Mouse (Mus musculus) neural tube, embryonic 10.5 days (tissue): ENCODE measurements around the gene Tfap2d.

Experiments used
- DNase-seq: peaks from one replicate; pipeline ENCODE4 v3.0.0-alpha.2; 2017; ENCODE audit warnings: low spot score; ENCODE audit errors: extremely low spot score

The Tfap2d gene

GRCm38 (mm10) chr1:19102631-19103030 lies at the start of gene Tfap2d:
Gene Tfap2d, plus strand, starts transcription at chr1:19103022.
- no peak for DNase-seq

- DNase-seq: no peak
Measured at GRCm38 (mm10) chr1:19056300-19056699, 46.5 kb upstream of the Tfap2d start.

- DNase-seq: no peak
Measured at GRCm38 (mm10) chr1:19056861-19057260, 46.0 kb upstream of the Tfap2d start.

- no peak for DNase-seq
Measured at GRCm38 (mm10) chr1:19088078-19088477, 14.7 kb upstream of the Tfap2d start.

- DNase-seq: no peak
Measured at GRCm38 (mm10) chr1:19096921-19097320, 5.9 kb upstream of the Tfap2d start.

GRCm38 (mm10) chr1:19103316-19103715 lies 494 bp downstream of the Tfap2d start:
- no peak for DNase-seq

- no peak for DNase-seq
Measured at GRCm38 (mm10) chr1:19103776-19104142, 937 bp downstream of the Tfap2d start.

- DNase-seq: peak; percentile 55
Measured at GRCm38 (mm10) chr1:19104143-19104857, 1.5 kb downstream of the Tfap2d start.

- no peak for DNase-seq
Measured at GRCm38 (mm10) chr1:19106401-19106800, 3.6 kb downstream of the Tfap2d start.

GRCm38 (mm10) chr1:19106841-19107800 lies 4.3 kb downstream of the Tfap2d start:
- no peak for DNase-seq

- no peak for DNase-seq
Measured at GRCm38 (mm10) chr1:19107801-19108200, 5.0 kb downstream of the Tfap2d start.

GRCm38 (mm10) chr1:19109711-19110110 lies 6.9 kb downstream of the Tfap2d start:
- DNase-seq: peak; percentile 64

- no peak for DNase-seq
Measured at GRCm38 (mm10) chr1:19110211-19110610, 7.4 kb downstream of the Tfap2d start.

- no peak for DNase-seq
Measured at GRCm38 (mm10) chr1:19111020-19111419, 8.2 kb downstream of the Tfap2d start.

- DNase-seq: no peak
Measured at GRCm38 (mm10) chr1:19178742-19179397, 76.0 kb downstream of the Tfap2d start.

- peak; percentile 60 for DNase-seq
Measured at GRCm38 (mm10) chr1:19205649-19206048, 102.8 kb downstream of the Tfap2d start.

GRCm38 (mm10) chr1:19206194-19206593 lies 103.4 kb downstream of the Tfap2d start:
- DNase-seq: peak; percentile 17

- DNase-seq: peak; percentile 28
Measured at GRCm38 (mm10) chr1:19207611-19208010, 104.8 kb downstream of the Tfap2d start.

- DNase-seq: peak; percentile 63
Measured at GRCm38 (mm10) chr1:19208641-19209358, 106.0 kb downstream of the Tfap2d start, which contains the start of gene Tfap2b. Gene Tfap2b, plus strand, starts transcription at chr1:19208914.

- DNase-seq: no peak
Measured at GRCm38 (mm10) chr1:19209359-19209745, 106.5 kb downstream of the Tfap2d start.

GRCm38 (mm10) chr1:19209776-19210175 lies 107.0 kb downstream of the Tfap2d start:
- DNase-seq: peak; percentile 74
